In the genomic region with DNA sequence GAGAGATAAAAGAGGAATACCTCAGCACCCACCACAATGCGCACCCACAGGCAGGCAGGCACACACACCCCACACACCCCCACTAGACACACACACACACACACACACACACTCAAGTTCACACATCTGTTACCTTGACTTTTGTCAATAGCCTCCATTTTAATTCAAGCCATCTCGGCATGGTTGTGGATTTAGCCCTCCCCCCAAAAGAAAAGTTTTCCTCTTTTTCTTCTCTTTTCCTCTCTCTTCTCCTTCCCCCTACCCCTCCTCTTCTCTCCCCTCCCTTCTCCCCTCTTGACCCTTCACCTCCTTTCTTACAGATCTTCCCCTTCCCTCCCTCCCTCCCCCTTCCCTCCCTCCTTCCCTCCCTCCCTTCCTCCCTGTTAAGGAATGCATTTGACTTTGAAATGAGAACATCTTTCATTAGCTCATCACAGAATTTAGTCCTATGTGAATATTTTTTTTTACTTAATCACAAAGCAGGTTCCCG, we compare ENCODE assay signal across 8 mouse cellular contexts.
DNase-seq lines count a peak whose midpoint lies in the region; ATAC-seq and TF ChIP-seq lines count a peak whose summit lies in the region.

No protein-coding gene starts in this region.

- no peak for ATAC-seq in heart, embryonic 16.5 days (replicated peaks; ENCODE audit: extremely low read depth, insufficient read depth, low FRiP score)
- no peak for ATAC-seq in hindbrain, embryonic 14.5 days (ENCODE audit: low FRiP score)
- ATAC-seq in midbrain, embryonic 12.5 days (ENCODE audit: low FRiP score, low read depth), result no peak

- no peak for TF ChIP-seq CTCF in bone marrow macrophage, adult 2 months (IDR thresholded peaks at IDR 0.05; ENCODE audit: low read depth, low read length)

- DNase-seq in heart, postnatal 4 days, result no peak
- no peak for DNase-seq in hindbrain, embryonic 14.5 days (ENCODE audit: low spot score)
- DNase-seq in urinary bladder, postnatal 14 days (ENCODE audit: low spot score), result no peak
- DNase-seq in gastrocnemius, postnatal 10 days, result no peak
- no peak for DNase-seq in layer of hippocampus, adult 18-20 months (ENCODE audit: low spot score in 2 of 2)

- no peak overlapping the region for H3K4me3 ChIP-seq in heart, embryonic 16.5 days (ENCODE audit: low read length)
- H3K4me3 ChIP-seq in bone marrow macrophage, adult 2 months (ENCODE audit: insufficient read depth, low read length), result peak overlapping the region; percentile 30; the same call in 1 of the 2 replicates
- no peak overlapping the region for H3K4me3 ChIP-seq in hindbrain, embryonic 14.5 days (replicated peaks; ENCODE audit: low read length)
- no peak overlapping the region for H3K4me3 ChIP-seq in midbrain, embryonic 12.5 days

- H3K4me2 ChIP-seq in heart, embryonic 16.5 days (ENCODE audit: low read depth, low read length), result peak overlapping the region; percentile 57
- peak overlapping the region; percentile 31 for H3K4me2 ChIP-seq in hindbrain, embryonic 14.5 days (replicated peaks)
- peak overlapping the region; percentile 42 for H3K4me2 ChIP-seq in midbrain, embryonic 12.5 days (replicated peaks)

- H3K27me3 ChIP-seq in heart, embryonic 16.5 days (ENCODE audit: control insufficient read depth, insufficient read depth, low read length), result peaks cover 3% of the 10 kb centered on the region; the same call in 1 of the 2 replicates
- peaks cover 6% of the 10 kb centered on the region for H3K27me3 ChIP-seq in hindbrain, embryonic 14.5 days (ENCODE audit: control insufficient read depth, insufficient read depth, low read length)
- H3K27me3 ChIP-seq in midbrain, embryonic 12.5 days, result peaks cover 61% of the 10 kb centered on the region

- peaks cover 59% of the 10 kb centered on the region for H3K4me1 ChIP-seq in heart, embryonic 16.5 days (ENCODE audit: control insufficient read depth, insufficient read depth, low read length)
- peaks cover 7% of the 10 kb centered on the region for H3K4me1 ChIP-seq in bone marrow macrophage, adult 2 months (ENCODE audit: control insufficient read depth, insufficient read depth, low read length)
- H3K4me1 ChIP-seq in hindbrain, embryonic 14.5 days (replicated peaks; ENCODE audit: control insufficient read depth, insufficient read depth, low read length), result peaks cover 56% of the 10 kb centered on the region
- H3K4me1 ChIP-seq in midbrain, embryonic 12.5 days, result peaks cover 85% of the 10 kb centered on the region

- TF ChIP-seq POLR2A in bone marrow macrophage, adult 2 months (IDR thresholded peaks at IDR 0.05; ENCODE audit: borderline replicate concordance, low read depth, low read length), result no peak

- H3K9me3 ChIP-seq in heart, embryonic 16.5 days (replicated peaks; ENCODE audit: control insufficient read depth, low read length), result no peaks in the 10 kb centered on the region
- H3K9me3 ChIP-seq in hindbrain, embryonic 14.5 days (ENCODE audit: control insufficient read depth, low read length), result no peaks in the 10 kb centered on the region
- H3K9me3 ChIP-seq in midbrain, embryonic 12.5 days, result no peaks in the 10 kb centered on the region

- peak overlapping the region; percentile 86 for H3K27ac ChIP-seq in heart, embryonic 16.5 days (ENCODE audit: low read length)
- H3K27ac ChIP-seq in bone marrow macrophage, adult 2 months (ENCODE audit: insufficient read depth, low read depth, low read length), result 0 out of 2 replicates have a peak overlapping the region, but pooled peaks have one; percentile 29
- H3K27ac ChIP-seq in hindbrain, embryonic 14.5 days, result peak overlapping the region; percentile 58; the same call in 1 of the 2 replicates
- H3K27ac ChIP-seq in midbrain, embryonic 12.5 days (replicated peaks), result peak overlapping the region; percentile 87

- no peaks in the 10 kb centered on the region for H3K36me3 ChIP-seq in heart, embryonic 16.5 days (ENCODE audit: control insufficient read depth, insufficient read depth)
- no peaks in the 10 kb centered on the region for H3K36me3 ChIP-seq in hindbrain, embryonic 14.5 days (replicated peaks; ENCODE audit: control insufficient read depth, insufficient read depth)
- no peaks in the 10 kb centered on the region for H3K36me3 ChIP-seq in midbrain, embryonic 12.5 days

- no peak overlapping the region; the same call in 1 of the 2 replicates for H3K9ac ChIP-seq in heart, embryonic 16.5 days (ENCODE audit: low read length)
- no peak overlapping the region for H3K9ac ChIP-seq in hindbrain, embryonic 14.5 days
- H3K9ac ChIP-seq in midbrain, embryonic 12.5 days (replicated peaks), result no peak overlapping the region

- 37% methylated on average over 3 of the region's 3 CpGs for WGBS in heart, embryonic 16.5 days
- 7% methylated on average over 3 of the region's 3 CpGs for WGBS in hindbrain, embryonic 14.5 days
- 0% methylated on average over 3 of the region's 3 CpGs for WGBS in midbrain, embryonic 12.5 days

Comparison
In these comparisons a context has a peak if more than half of its experiments do, and no peak if none do; other contexts are left out.
1. H3K27ac ChIP-seq: peak in every context shown above with its lines; median percentile 87 in midbrain, embryonic 12.5 days; 86 in heart, embryonic 16.5 days; 58 in hindbrain, embryonic 14.5 days; 29 in bone marrow macrophage, adult 2 months.